Mouse (Mus musculus) CH12.LX (cell line): ENCODE data around the gene Arl6ip5. TPM values are rescaled to one million over a fixed set of nuclear protein-coding genes. Genes with fewer than 3 reads are reported as not detected.

Experiments used
- DNase-seq: peaks from one replicate; pipeline ENCODE4 v3.0.0-alpha.2; 2013; ENCODE audit errors: extremely low read depth
- H3K27ac ChIP-seq: 2 replicates; pipeline ENCODE4 v1.5.1; 2012; ENCODE audit warnings: low read depth, mild to moderate bottlenecking, control low read depth, moderate library complexity; ENCODE audit not compliant: insufficient read depth
- H3K27me3 ChIP-seq: replicated peaks from 2 replicates; pipeline ENCODE3; 2012; ENCODE audit warnings: inconsistent platforms
- H3K36me3 ChIP-seq, 2 experiments: replicated peaks in 1 of 2; 2 replicates each; pipeline versions ENCODE3 to v1.6.1; 2012; ENCODE audit warnings: inconsistent platforms in 1 of 2, low read length in 1 of 2, mild to moderate bottlenecking in 1 of 2, mixed read lengths in 1 of 2, moderate library complexity in 1 of 2; ENCODE audit not compliant: control insufficient read depth in 1 of 2, insufficient read depth in 1 of 2
- H3K4me1 ChIP-seq, 2 experiments: 2 replicates each; pipeline ENCODE4 v1.6.1; 2012; ENCODE audit warnings: inconsistent platforms in 1 of 2, moderate library complexity in 1 of 2; ENCODE audit not compliant: insufficient read depth in 2 of 2, control insufficient read depth in 1 of 2
- H3K4me2 ChIP-seq: 2 replicates; pipeline ENCODE4 v1.6.1; 2012; ENCODE audit warnings: low read depth, mild to moderate bottlenecking, control low read depth; ENCODE audit not compliant: poor library complexity, insufficient read depth, severe bottlenecking
- H3K4me3 ChIP-seq, 3 experiments: fragments of 150-350 bp in 1 of 3; sonication (generic) in 1 of 3; replicated peaks in 1 of 3; 2 replicates each; pipeline versions ENCODE3 to v1.5.1; 2011 to 2012; ENCODE audit warnings: low read depth in 2 of 3, low read length in 2 of 3, mild to moderate bottlenecking in 2 of 3, moderate library complexity in 2 of 3, control low read depth in 1 of 3, improper control_type of control experiment in 1 of 3, inconsistent platforms in 1 of 3, mixed read lengths in 1 of 3; ENCODE audit not compliant: poor library complexity in 1 of 3
- H3K79me2 ChIP-seq: replicated peaks from 2 replicates; pipeline ENCODE4 v1.6.1; 2012; ENCODE audit warnings: mild to moderate bottlenecking, moderate library complexity; ENCODE audit not compliant: control insufficient read depth, poor library complexity, insufficient read depth, severe bottlenecking; ENCODE audit errors: extremely low read depth
- H3K9ac ChIP-seq: 2 replicates; pipeline ENCODE4 v1.6.1; 2012; ENCODE audit warnings: low read depth, mild to moderate bottlenecking, control low read depth, moderate library complexity; ENCODE audit not compliant: insufficient read depth
- H3K9me3 ChIP-seq: replicated peaks from 2 replicates; pipeline ENCODE3; 2012; ENCODE audit warnings: low read length, inconsistent platforms, mixed read lengths
- CHD2 ChIP-seq: IDR thresholded peaks from 2 replicates; pipeline ENCODE4 v1.6.1; 2011; ENCODE audit warnings: low read length, improper control_type of control experiment
- CTCF ChIP-seq, 2 experiments: IDR thresholded peaks in 1 of 2; conservative IDR thresholded peaks in 1 of 2; 2 replicates each; pipeline ENCODE4 v1.5.1; 2011 to 2012; ENCODE audit warnings: low read depth in 2 of 2, low read length in 2 of 2, improper control_type of control experiment in 1 of 2, inconsistent platforms in 1 of 2, mild to moderate bottlenecking in 1 of 2, moderate library complexity in 1 of 2
- E2F4 ChIP-seq: IDR thresholded peaks from 2 replicates; pipeline ENCODE4 v1.6.1; 2011; ENCODE audit warnings: low read depth, low read length, improper control_type of control experiment; ENCODE audit not compliant: insufficient replicate concordance
- EP300 ChIP-seq: IDR thresholded peaks from 2 replicates; pipeline ENCODE4 v1.6.1; 2011; ENCODE audit warnings: low read length, improper control_type of control experiment
- HCFC1 ChIP-seq: IDR thresholded peaks from 2 replicates; pipeline ENCODE4 v1.6.1; 2012; ENCODE audit warnings: low read depth, mild to moderate bottlenecking, inconsistent platforms, low read length, improper control_type of control experiment
- IRF4 ChIP-seq: IDR thresholded peaks from 2 replicates; pipeline ENCODE4 v1.6.1; 2014; ENCODE audit warnings: low read depth, mild to moderate bottlenecking, inconsistent platforms, low read length, improper control_type of control experiment
- JUN ChIP-seq: IDR thresholded peaks from 2 replicates; pipeline ENCODE4 v1.6.1; 2011; ENCODE audit warnings: low read depth, mild to moderate bottlenecking, low read length, improper control_type of control experiment, moderate library complexity; ENCODE audit not compliant: insufficient read depth
- MAFK ChIP-seq: IDR thresholded peaks from 2 replicates; pipeline ENCODE4 v1.6.1; 2011; ENCODE audit warnings: low read length, improper control_type of control experiment; ENCODE audit not compliant: insufficient replicate concordance
- MAX ChIP-seq: IDR thresholded peaks from 2 replicates; pipeline ENCODE4 v1.6.1; 2011; ENCODE audit warnings: low read length, improper control_type of control experiment
- MEF2A ChIP-seq: IDR thresholded peaks from 2 replicates; pipeline ENCODE4 v1.6.1; 2014; ENCODE audit warnings: low read depth, mild to moderate bottlenecking, inconsistent platforms, low read length, improper control_type of control experiment, borderline replicate concordance
- MXI1 ChIP-seq: IDR thresholded peaks from 2 replicates; pipeline ENCODE4 v1.6.1; 2011; ENCODE audit warnings: mild to moderate bottlenecking, low read depth, low read length, improper control_type of control experiment
- MYC ChIP-seq: IDR thresholded peaks from 2 replicates; pipeline ENCODE4 v1.6.1; 2011; ENCODE audit warnings: low read depth, mild to moderate bottlenecking, improper control_type of control experiment, low read length
- NELFE ChIP-seq: IDR thresholded peaks from 2 replicates; pipeline ENCODE4 v1.6.1; 2011; ENCODE audit warnings: low read depth, low read length, improper control_type of control experiment
- PAX5 ChIP-seq: IDR thresholded peaks from 2 replicates; pipeline ENCODE4 v1.6.1; 2012; ENCODE audit warnings: low read length, inconsistent platforms, mixed read lengths
- POLR2A ChIP-seq: IDR thresholded peaks from 2 replicates; pipeline ENCODE4 v1.6.1; 2011; ENCODE audit warnings: low read depth, mild to moderate bottlenecking, improper control_type of control experiment, low read length
- RCOR1 ChIP-seq: conservative IDR thresholded peaks from 2 replicates; pipeline ENCODE4 v1.6.1; 2012; ENCODE audit warnings: low read depth, mild to moderate bottlenecking, inconsistent platforms, low read length, improper control_type of control experiment
- SMC3 ChIP-seq: IDR thresholded peaks from 2 replicates; pipeline ENCODE4 v1.6.1; 2011; ENCODE audit warnings: low read depth, low read length, improper control_type of control experiment
- TBP ChIP-seq: conservative IDR thresholded peaks from 2 replicates; pipeline ENCODE4 v1.6.1; 2011; ENCODE audit warnings: low read depth, low read length, improper control_type of control experiment
- USF1 ChIP-seq: IDR thresholded peaks from 2 replicates; pipeline ENCODE4 v1.6.1; 2014; ENCODE audit warnings: low read depth, mild to moderate bottlenecking, inconsistent platforms, low read length, improper control_type of control experiment
- ZC3H11A ChIP-seq: IDR thresholded peaks from 2 replicates; pipeline ENCODE4 v1.6.1; 2012; ENCODE audit warnings: low read depth, mild to moderate bottlenecking, inconsistent platforms, low read length, improper control_type of control experiment
- ZMIZ1 ChIP-seq: IDR thresholded peaks from 2 replicates; pipeline ENCODE4 v1.6.1; 2012; ENCODE audit warnings: low read depth, mild to moderate bottlenecking, inconsistent platforms, low read length, improper control_type of control experiment
- ZNF384 ChIP-seq: IDR thresholded peaks from 2 replicates; pipeline ENCODE4 v1.6.1; 2012; ENCODE audit warnings: low read depth, low read length, improper control_type of control experiment, inconsistent platforms
- dilution Hi-C: fragments of 300-500 bp; cut with MboI; formaldehyde crosslinking; loops from 2 replicates; pipeline ENCODE4 v1.14.3; 2020; ENCODE audit warnings: low sequenced_read_pairs; ENCODE audit not compliant: extremely low pct_unique_long_range_greater_than_20kb, extremely low pct_ligation_motif_present
- in situ Hi-C: fragments of 300-500 bp; cut with MboI; formaldehyde crosslinking; loops from 3 replicates; pipeline ENCODE4 v1.14.3; 2019; ENCODE audit warnings: low sequenced_read_pairs, low pct_ligation_motif_present, low pct_unique_long_range_greater_than_20kb, mixed read lengths
- polyA plus RNA-seq: library from polyadenylated mRNA; unstranded; fragments of >175 nt; gene quantifications from 2 replicates; pipeline ENCODE4 v1.2.1, GENCODE M21; 2012; ENCODE audit warnings: low read depth; ENCODE audit not compliant: insufficient read length
- total RNA-seq, 2 experiments: library from RNA; depleted of rRNA; stranded (reverse); fragments of 300-350 nt in 1 of 2; fragments of >200 nt in 1 of 2; gene quantifications; 2 replicates each; pipeline ENCODE4 v1.2.3; 2012 to 2014

The Arl6ip5 gene
- total and polyA plus RNA-seq, 3 experiments, result 43.6 to 135 (median 118) TPM

GRCm38 (mm10) chr6:97236088-97236487, 25.6 kb downstream of the Arl6ip5 start:
- in situ Hi-C loops (no loop called here), dilution Hi-C loops (no loop called here)
- H3K27me3 ChIP-seq, result no peaks in the 10 kb centered on the region
- H3K9ac ChIP-seq, result no peak overlapping the region
- H3K4me1 ChIP-seq, result peaks cover 0 to 11% of the 10 kb centered on the region in 2 experiments; a peak in 1 of 4 replicates
- H3K36me3 ChIP-seq, result peaks cover 23 to 40% of the 10 kb centered on the region in 2 experiments
- H3K9me3 ChIP-seq, result peaks cover 9% of the 10 kb centered on the region
- H3K4me2 ChIP-seq, result no peak overlapping the region; the same call in 1 of the 2 replicates
- no peak overlapping the region for H3K27ac ChIP-seq
- no peak overlapping the region for H3K4me3 ChIP-seq
- DNase-seq, result no peak
- TF ChIP-seq HCFC1 (no peak), IRF4 (no peak), PAX5 (no peak), MYC (no peak), MEF2A (no peak), CTCF (conservative IDR thresholded peaks at IDR 0.05 in 1 of 2, IDR thresholded peaks at IDR 0.05 in 1 of 2; ENCODE audit: low read depth in 2 of 2, low read length in 2 of 2) (no peak), MAFK (no peak), SMC3 (no peak), EP300 (no peak), ZMIZ1 (no peak), POLR2A (no peak), CHD2 (no peak), MAX (no peak), ZC3H11A (no peak), TBP (no peak), ZNF384 (no peak), E2F4 (no peak), USF1 (no peak), MXI1 (no peak), JUN (no peak)
- no peaks in the 10 kb centered on the region for H3K79me2 ChIP-seq

- H3K4me3 ChIP-seq, result no peak overlapping the region
- H3K36me3 ChIP-seq, result peaks cover 0 to 12% of the 10 kb centered on the region in 2 experiments
- H3K4me1 ChIP-seq, result peaks cover 0 to 11% of the 10 kb centered on the region in 2 experiments; a peak in 1 of 4 replicates
- dilution Hi-C loops (no loop called here), in situ Hi-C loops (no loop called here)
- no peak overlapping the region for H3K27ac ChIP-seq
- H3K4me2 ChIP-seq, result no peak overlapping the region
- H3K9me3 ChIP-seq, result peaks cover 9% of the 10 kb centered on the region
- no peaks in the 10 kb centered on the region for H3K27me3 ChIP-seq
- TF ChIP-seq NELFE (no peak), RCOR1 (no peak), CTCF (conservative IDR thresholded peaks at IDR 0.05 in 1 of 2, IDR thresholded peaks at IDR 0.05 in 1 of 2; ENCODE audit: low read depth in 2 of 2, low read length in 2 of 2) (peak in 1 of 2 experiments; percentile 13; a peak in 1 of 4 replicates)
- DNase-seq, result no peak
- no peaks in the 10 kb centered on the region for H3K79me2 ChIP-seq
- no peak overlapping the region for H3K9ac ChIP-seq
Measured at GRCm38 (mm10) chr6:97239360-97239759, 28.9 kb downstream of the Arl6ip5 start.
